Mouse (Mus musculus) kidney, adult 8-10 months (tissue): ENCODE data around the gene Lamtor4.
A peak's percentile ranks its signal among the peaks of the same experiment; 100 is the strongest.
"Not testable (repeated sequence)": the region's sequence is repeated elsewhere in the genome, so short reads cannot be mapped to it uniquely, and the experiment has no call there.

Experiments
- DNase-seq, 2 experiments: peaks; one replicate each; pipeline ENCODE4 v3.0.0; 2022

Gene Lamtor4

GRCm38 (mm10) chr5:138255353-138256093, at the start of gene Lamtor4:
Gene Lamtor4 (plus strand): TSS chr5:138255482.
- DNase-seq: peak; percentile 97 to 98

- DNase-seq: no peak
Measured at GRCm38 (mm10) chr5:138207253-138207652, 48.0 kb upstream of the Lamtor4 start.

- no peak for DNase-seq
Measured at GRCm38 (mm10) chr5:138207873-138208272, 47.4 kb upstream of the Lamtor4 start.

GRCm38 (mm10) chr5:138216632-138217031, 38.6 kb upstream of the Lamtor4 start:
- not testable (repeated sequence) for DNase-seq

GRCm38 (mm10) chr5:138219864-138220263, 35.4 kb upstream of the Lamtor4 start:
- no peak for DNase-seq

- DNase-seq: peak; percentile 88 to 95
Measured at GRCm38 (mm10) chr5:138222111-138222510, 33.2 kb upstream of the Lamtor4 start.

GRCm38 (mm10) chr5:138223287-138223686, 32.0 kb upstream of the Lamtor4 start:
- no peak for DNase-seq

- no peak for DNase-seq
Measured at GRCm38 (mm10) chr5:138225700-138226099, 29.6 kb upstream of the Lamtor4 start, which contains the start of gene Nxpe5. Gene Nxpe5 (plus strand): TSS chr5:138225898.

GRCm38 (mm10) chr5:138226491-138226890, 28.8 kb upstream of the Lamtor4 start:
- no peak for DNase-seq

GRCm38 (mm10) chr5:138227367-138227766, 27.9 kb upstream of the Lamtor4 start:
- DNase-seq: no peak

GRCm38 (mm10) chr5:138228026-138228425, 27.3 kb upstream of the Lamtor4 start:
- peak in 1 of 2 experiments; percentile 69 for DNase-seq

GRCm38 (mm10) chr5:138229511-138229910, 25.8 kb upstream of the Lamtor4 start:
- DNase-seq: no peak

- DNase-seq: no peak
Measured at GRCm38 (mm10) chr5:138233778-138234177, 21.5 kb upstream of the Lamtor4 start.

- no peak for DNase-seq
Measured at GRCm38 (mm10) chr5:138234224-138234623, 21.1 kb upstream of the Lamtor4 start.

GRCm38 (mm10) chr5:138241511-138241910, 13.8 kb upstream of the Lamtor4 start:
- no peak for DNase-seq

- no peak for DNase-seq
Measured at GRCm38 (mm10) chr5:138251144-138251543, 4.1 kb upstream of the Lamtor4 start.

GRCm38 (mm10) chr5:138253061-138253460, 2.2 kb upstream of the Lamtor4 start:
- no peak for DNase-seq

GRCm38 (mm10) chr5:138256094-138256467, 799 bp downstream of the Lamtor4 start:
- no peak for DNase-seq

- DNase-seq: no peak
Measured at GRCm38 (mm10) chr5:138256966-138257584, 1.8 kb downstream of the Lamtor4 start.

- no peak for DNase-seq
Measured at GRCm38 (mm10) chr5:138257585-138257978, 2.3 kb downstream of the Lamtor4 start.

GRCm38 (mm10) chr5:138258078-138258477, 2.8 kb downstream of the Lamtor4 start:
- DNase-seq: no peak

- DNase-seq: no peak
Measured at GRCm38 (mm10) chr5:138258542-138258941, 3.3 kb downstream of the Lamtor4 start.

- no peak for DNase-seq
Measured at GRCm38 (mm10) chr5:138258993-138259392, 3.7 kb downstream of the Lamtor4 start.

- no peak for DNase-seq
Measured at GRCm38 (mm10) chr5:138260051-138260450, 4.8 kb downstream of the Lamtor4 start.
